8 mouse cellular contexts compared by ENCODE assay signal in genomic region chr19:55851498-55852324, GRCm38 (mm10).
DNase-seq lines count a peak whose midpoint lies in the region; ATAC-seq and TF ChIP-seq lines count a peak whose summit lies in the region.

No protein-coding gene starts in this region.

- no peak overlapping the region for H3K4me2 ChIP-seq in stomach, embryonic 15.5 days

- intact Hi-C loops in heart, adult 2 months (cut with DNase I): no loop called here
- intact Hi-C loops in heart, postnatal 25 days (cut with DNase I): no loop called here

- H3K9ac ChIP-seq in heart, adult 2 months (ENCODE audit: low read depth, low read length): no peak overlapping the region
- H3K9ac ChIP-seq in stomach, embryonic 15.5 days: no peak overlapping the region

- TF ChIP-seq CTCF in heart, adult 2 months (IDR thresholded peaks at IDR 0.05): no peak

- peak in 1 of 2 experiments; percentile 40 for DNase-seq in heart, adult 2 months
- DNase-seq in heart, postnatal 25 days (ENCODE audit: low spot score): no peak
- peak; percentile 8 for DNase-seq in right cerebral cortex, postnatal 4 days
- DNase-seq in right cerebral cortex, postnatal 14 days: no peak
- peak; percentile 74 to 90 for DNase-seq in kidney, postnatal 25 days
- no peak for DNase-seq in spleen, adult 18-20 months
- no peak for DNase-seq in testis, postnatal 14 days (ENCODE audit: low spot score)

- H3K27me3 ChIP-seq in heart, adult 2 months (ENCODE audit: control insufficient read depth, insufficient read depth, low read length): no peaks in the 10 kb centered on the region
- no peaks in the 10 kb centered on the region for H3K27me3 ChIP-seq in stomach, embryonic 15.5 days (replicated peaks)

- H3K27ac ChIP-seq in heart, adult 2 months: no peak overlapping the region; the same call in 1 of the 2 replicates
- no peak overlapping the region for H3K27ac ChIP-seq in stomach, embryonic 15.5 days

- no peak for TF ChIP-seq POLR2A in heart, adult 2 months (IDR thresholded peaks at IDR 0.05; ENCODE audit: insufficient read depth, low read depth, low read length)

- H3K4me3 ChIP-seq in heart, adult 2 months: no peak overlapping the region
- no peak overlapping the region for H3K4me3 ChIP-seq in stomach, embryonic 15.5 days (replicated peaks)

- ATAC-seq in stomach, embryonic 15.5 days (ENCODE audit: insufficient read depth, low FRiP score, low read depth): 0 out of 2 replicates have a peak, but pooled peaks have one; percentile 28

- H3K4me1 ChIP-seq in heart, adult 2 months (ENCODE audit: control insufficient read depth, insufficient read depth, low read length): peaks cover 12% of the 10 kb centered on the region
- H3K4me1 ChIP-seq in stomach, embryonic 15.5 days: peaks cover 27% of the 10 kb centered on the region

- H3K79me2 ChIP-seq in heart, adult 2 months (replicated peaks; ENCODE audit: control insufficient read depth, insufficient read depth, low read length): no peaks in the 10 kb centered on the region

- WGBS in heart, adult 2 months: 54% methylated on average over 19 of the region's 19 CpGs
- 67% methylated on average over 19 of the region's 19 CpGs for WGBS in stomach, embryonic 15.5 days

- no peaks in the 10 kb centered on the region for H3K36me3 ChIP-seq in heart, adult 2 months (ENCODE audit: control insufficient read depth, insufficient read depth, low read length)
- 0 out of 2 replicates have a peak, but pooled peaks cover 3% of the 10 kb centered on the region for H3K36me3 ChIP-seq in stomach, embryonic 15.5 days

- H3K9me3 ChIP-seq in stomach, embryonic 15.5 days: no peaks in the 10 kb centered on the region

- TF ChIP-seq EP300 in heart, adult 2 months (IDR thresholded peaks at IDR 0.05; ENCODE audit: insufficient read depth, low read depth, low read length): 0 out of 2 replicates have a peak, but pooled peaks have one; percentile 13

Comparison
In these comparisons a context has a peak if more than half of its experiments do, and no peak if none do; other contexts are left out.
1. DNase-seq: peak in right cerebral cortex, postnatal 4 days (single experiment) and kidney, postnatal 25 days (2 of 2); none in heart, postnatal 25 days (single experiment), right cerebral cortex, postnatal 14 days (single experiment), spleen, adult 18-20 months (0 of 2) and testis, postnatal 14 days (single experiment).